28 mouse cellular contexts compared by ENCODE assay signal in the genomic region with DNA sequence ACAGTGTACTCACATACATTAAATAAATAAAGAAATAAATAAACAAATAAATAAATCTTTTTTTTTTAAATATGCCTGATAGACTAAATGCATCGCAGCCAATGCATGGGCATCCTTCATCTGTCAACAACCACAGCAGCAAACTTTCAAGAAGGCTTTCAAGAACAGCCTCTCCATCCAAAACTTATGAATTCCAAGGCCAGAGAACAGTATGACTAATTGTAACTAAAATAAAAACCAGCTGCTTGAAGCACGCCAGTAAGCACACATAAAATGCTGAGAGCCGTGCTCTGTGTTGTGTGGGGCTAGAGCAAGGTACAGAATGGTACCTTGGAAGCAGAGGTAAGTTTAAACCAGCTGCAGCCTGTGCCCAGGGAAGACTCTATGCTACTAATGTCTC. TPM values are rescaled to one million over a fixed set of nuclear protein-coding genes. Genes with fewer than 3 reads are reported as not detected.
"Had no signal": no experiment of that assay in that cellular context is flagged by ENCODE, and none has a peak within 500 bp of the region (broad histone marks: within the 10 kb centered on the region; RNA-seq: fewer than 3 reads in every experiment).

No protein-coding gene starts in this region.

- ATAC-seq: liver, embryonic 12.5 days; midbrain, embryonic 13.5 days; midbrain, embryonic 16.5 days had no signal

- H3K36me3 ChIP-seq: liver, embryonic 12.5 days; liver, embryonic 15.5 days; lung, embryonic 15.5 days; midbrain, embryonic 10.5 days; midbrain, embryonic 13.5 days; neural tube, embryonic 13.5 days had no signal

- H3K9ac ChIP-seq: liver, embryonic 12.5 days; liver, embryonic 15.5 days; lung, embryonic 15.5 days; midbrain, embryonic 13.5 days; neural tube, embryonic 13.5 days had no signal

- H3K4me2 ChIP-seq: liver, embryonic 12.5 days; liver, embryonic 15.5 days; lung, embryonic 15.5 days; midbrain, embryonic 13.5 days; neural tube, embryonic 13.5 days had no signal

- DNase-seq: kidney, adult 9 months; kidney, postnatal 14 days; layer of hippocampus, adult 9-11 months; liver; lung, adult 18-20 months; lung, postnatal 10 days; lung, postnatal 36 days; retina, postnatal 1 day; right cerebral cortex, postnatal 25 days; thymus, adult 18-20 months; thymus, postnatal 14 days; thymus, postnatal 4 days had no signal

- H3K4me1 ChIP-seq: liver, embryonic 15.5 days had no signal

- H3K27ac ChIP-seq: layer of hippocampus, adult 2 months; liver, embryonic 12.5 days; liver, embryonic 15.5 days; lung, embryonic 15.5 days; midbrain, embryonic 10.5 days; midbrain, embryonic 13.5 days; neural tube, embryonic 13.5 days had no signal

- H3K4me3 ChIP-seq: layer of hippocampus, adult 2 months; liver, embryonic 12.5 days; liver, embryonic 15.5 days; lung, embryonic 15.5 days; megakaryocyte, embryonic 14.5 days; midbrain, embryonic 10.5 days; midbrain, embryonic 13.5 days; myocyte; neural tube, embryonic 13.5 days had no signal

- H3K9me3 ChIP-seq: liver, embryonic 12.5 days; liver, embryonic 15.5 days; lung, embryonic 15.5 days; megakaryocyte, embryonic 14.5 days; midbrain, embryonic 10.5 days; midbrain, embryonic 13.5 days; neural tube, embryonic 13.5 days had no signal

RNA-seq across cellular contexts. Expression of a gene that starts 37.3 kb away (rescaled TPM):
- polyA plus RNA-seq: large intestine, adult 2 months; myocyte; spleen, adult 2 months had no signal

RNA-seq across cellular contexts. Expression of a gene that starts 38.2 kb away (rescaled TPM):
- polyA plus RNA-seq: kidney, embryonic 16.5 days; large intestine, adult 2 months; limb, embryonic 11.5 days; liver, embryonic 12.5 days; liver, embryonic 15.5 days; lung, embryonic 15.5 days; myocyte; neural tube, embryonic 13.5 days; spleen, adult 2 months; stomach, embryonic 16.5 days; testis, adult 2 months had no signal
